Mouse (Mus musculus): ENCODE measurements around the gene Slc25a41.

The Slc25a41 gene

DNA sequence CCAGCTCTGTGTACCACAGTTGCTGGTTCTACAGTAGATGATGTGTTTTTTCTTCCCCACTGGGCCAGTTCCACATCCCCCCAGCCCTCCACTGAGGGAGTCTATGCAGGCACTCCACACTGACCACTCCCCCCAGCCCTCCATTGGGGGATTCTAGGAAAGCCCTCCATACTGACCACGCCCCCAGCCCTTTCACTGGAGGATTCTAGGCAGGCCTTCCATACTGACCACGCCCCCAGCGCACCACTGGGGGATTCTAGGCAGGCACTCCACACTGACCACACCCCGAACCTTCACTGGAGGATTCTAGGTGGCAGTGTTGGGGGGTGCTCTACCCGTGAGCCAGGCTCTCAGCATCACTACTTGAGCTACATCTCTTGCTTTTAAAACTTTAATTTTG, 6.0 kb upstream of the Slc25a41 start:
- DNase-seq (ENCODE audit: low spot score) = no peak

DNA sequence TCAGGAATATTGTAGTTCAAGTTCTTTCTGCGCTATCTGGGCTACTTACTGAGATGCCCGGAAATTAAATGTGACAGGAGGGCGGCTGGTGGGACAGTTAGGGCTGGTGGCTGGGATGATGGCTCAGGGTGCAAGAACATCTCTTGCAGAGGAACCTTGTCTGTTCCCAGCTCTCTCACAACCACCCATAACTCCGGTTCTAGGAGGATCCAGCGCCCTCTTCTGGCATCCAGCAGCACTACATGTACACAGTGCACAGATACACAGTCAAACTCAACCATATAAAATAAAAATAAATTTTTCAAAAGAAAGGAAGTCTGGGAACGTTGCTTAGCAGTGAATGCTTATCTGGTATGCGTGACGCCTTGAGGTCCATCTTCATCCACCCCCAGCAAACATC, 2.5 kb downstream of the Slc25a41 start:
- no peak for DNase-seq (ENCODE audit: low spot score)

- no peak for DNase-seq (ENCODE audit: low spot score)
Measured at GRCm38 (mm10) chr17:57032854-57033253, 8.6 kb downstream of the Slc25a41 start.

DNA sequence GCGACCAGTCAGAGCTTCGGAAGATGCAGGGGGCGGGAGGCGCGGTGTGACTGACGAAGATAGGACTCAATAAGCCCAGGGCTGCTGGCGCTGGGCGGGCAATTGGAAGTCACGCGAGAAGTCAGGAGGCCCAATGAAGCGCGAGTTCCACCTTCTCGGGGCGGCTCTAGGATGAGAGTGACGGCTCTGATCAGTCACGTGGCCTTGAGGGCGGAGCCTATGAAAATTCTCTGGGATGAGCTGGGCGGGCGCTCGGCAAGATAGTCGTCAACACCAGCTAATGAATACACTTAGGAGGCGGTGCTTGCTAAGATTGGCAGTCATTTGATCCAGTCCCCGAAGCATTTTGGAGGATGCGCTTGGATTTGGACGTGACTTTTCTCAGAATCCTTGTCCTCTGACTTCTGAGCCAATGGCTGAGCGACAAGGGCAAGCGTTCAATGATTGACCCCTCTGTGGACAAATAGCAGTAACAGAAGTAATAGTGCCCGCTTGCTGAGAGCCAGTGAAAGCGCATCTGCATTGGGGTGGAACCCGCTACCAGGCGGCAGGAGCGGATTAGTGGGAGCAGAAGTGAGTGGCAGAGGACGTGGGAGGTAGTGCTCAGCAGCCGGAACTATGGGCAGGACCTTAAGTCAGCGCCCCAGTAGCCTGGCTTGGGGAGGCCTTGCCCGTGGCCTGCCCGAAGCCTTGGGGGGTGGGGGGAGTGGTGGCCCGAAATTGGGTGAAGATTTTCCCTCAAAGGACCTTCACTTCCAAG, 9.6 kb downstream of the Slc25a41 start:
- DNase-seq (ENCODE audit: low spot score) = peak; percentile 100

DNA sequence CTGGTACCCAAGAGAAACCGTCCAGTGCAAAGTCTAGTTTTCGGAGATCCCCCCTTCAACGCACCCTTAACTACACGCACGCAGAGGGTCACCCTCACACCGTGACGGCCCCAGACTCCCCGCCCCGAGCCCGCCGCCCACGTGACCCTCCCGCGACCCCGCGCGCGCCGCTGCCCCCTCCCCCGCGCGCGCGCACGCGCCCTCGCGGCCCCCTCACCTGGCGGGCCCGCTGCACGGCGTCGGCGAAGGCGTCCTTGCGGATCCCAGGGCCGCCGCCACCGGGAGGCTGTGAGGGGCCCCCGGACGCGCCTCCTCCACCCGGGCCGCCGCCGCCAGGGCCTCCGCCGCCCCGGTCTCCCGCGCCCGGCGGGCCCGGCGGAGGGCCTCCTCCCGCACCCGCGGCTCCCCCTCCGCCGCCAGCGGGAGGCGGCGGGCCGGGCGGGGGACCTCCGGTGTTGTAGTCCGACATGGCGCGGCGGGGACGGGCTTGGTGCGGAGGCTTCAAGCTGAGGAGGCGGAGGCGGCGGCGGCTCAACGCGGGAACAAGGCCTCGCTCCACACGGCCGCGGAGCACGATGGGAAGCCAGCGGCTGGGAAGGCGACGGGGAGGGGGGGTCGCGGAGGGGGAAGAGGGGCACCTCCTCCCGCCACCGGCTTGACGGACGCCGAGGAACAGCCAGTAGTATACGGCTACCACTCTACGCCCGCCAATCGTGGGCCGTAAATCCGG, 10.4 kb downstream of the Slc25a41 start, which contains the start of gene Khsrp:
Khsrp (minus strand) TSS at position 592 of the 730 bp plus-strand sequence.
- no peak for DNase-seq (ENCODE audit: low spot score)

DNA sequence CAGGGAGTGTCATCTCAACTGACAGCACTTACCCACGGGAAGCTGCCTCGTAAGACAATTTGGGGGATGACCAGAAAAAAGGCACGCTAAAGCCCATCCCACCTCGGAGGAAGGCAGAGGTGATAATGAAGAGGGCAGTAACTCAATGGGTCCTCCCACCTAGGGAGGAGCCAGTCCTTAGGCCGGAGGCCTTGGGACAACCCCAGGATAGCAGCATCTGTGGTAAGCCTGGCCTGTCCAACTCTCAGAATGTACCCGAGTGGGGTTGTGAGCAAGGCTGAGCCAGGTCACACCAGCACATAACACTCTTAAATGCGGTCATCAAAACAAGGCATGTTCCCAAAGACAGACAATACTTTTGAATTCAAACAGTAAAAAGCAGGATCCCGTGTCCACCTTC, 11.8 kb downstream of the Slc25a41 start:
- peak; percentile 62 for DNase-seq (ENCODE audit: low spot score)

DNA sequence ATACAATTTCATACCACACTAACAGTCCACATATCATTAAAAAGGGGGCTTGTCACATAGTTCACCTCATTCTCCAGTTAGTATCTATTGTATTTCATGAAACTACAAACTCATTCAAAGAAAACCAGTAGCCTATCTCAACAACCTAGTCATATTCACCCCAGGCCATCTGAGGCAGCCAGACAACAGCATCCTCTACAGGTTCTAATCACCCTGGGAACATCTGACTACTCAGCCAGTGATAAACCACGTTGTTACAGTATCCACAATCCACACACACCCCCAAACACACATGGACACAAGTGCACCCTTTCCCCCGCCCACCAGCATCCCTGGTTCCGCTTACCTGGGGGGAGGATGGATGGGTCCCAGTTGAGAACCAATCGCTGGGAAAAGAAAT, 14.0 kb downstream of the Slc25a41 start:
- DNase-seq (ENCODE audit: low spot score) = no peak

DNA sequence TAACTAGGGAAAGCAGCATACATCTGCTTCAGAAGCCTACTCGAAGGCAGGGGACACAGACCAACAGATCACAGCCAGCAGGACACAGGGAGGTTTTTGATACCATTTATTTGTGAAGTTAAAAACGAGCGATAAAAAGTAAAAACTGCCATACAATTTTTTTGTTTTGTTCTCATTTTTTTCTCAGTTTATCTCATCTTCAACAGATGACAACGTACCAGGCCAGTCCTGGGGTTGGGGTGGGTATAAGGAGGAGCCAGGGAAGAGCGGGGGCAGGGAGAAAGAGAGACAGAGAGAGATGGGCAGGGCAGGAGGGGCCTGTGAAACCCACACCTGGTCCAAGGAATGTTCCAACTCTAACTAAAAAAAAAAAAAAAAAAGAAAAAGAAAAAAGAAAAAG, 20.5 kb downstream of the Slc25a41 start:
- DNase-seq (ENCODE audit: low spot score) = no peak

DNA sequence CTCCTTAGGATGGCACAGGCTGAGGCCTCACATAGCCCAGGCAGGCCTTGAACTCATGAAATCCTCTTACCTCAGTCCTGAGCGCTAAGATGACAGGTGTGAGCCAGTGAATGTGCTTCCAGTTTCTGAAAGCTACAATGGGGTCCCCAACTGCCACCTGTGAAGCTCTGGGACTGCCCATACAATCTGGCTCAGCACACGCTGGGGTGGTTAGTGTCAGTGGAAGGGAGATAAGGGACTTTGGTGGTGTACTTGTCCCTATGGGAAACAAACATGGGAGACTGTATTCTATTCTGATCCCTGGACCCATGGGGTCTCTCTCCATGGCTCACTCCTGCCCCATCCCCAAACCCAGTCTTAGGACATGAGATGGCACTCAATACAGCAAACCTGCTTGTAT, 21.8 kb downstream of the Slc25a41 start:
- no peak for DNase-seq (ENCODE audit: low spot score)

DNA sequence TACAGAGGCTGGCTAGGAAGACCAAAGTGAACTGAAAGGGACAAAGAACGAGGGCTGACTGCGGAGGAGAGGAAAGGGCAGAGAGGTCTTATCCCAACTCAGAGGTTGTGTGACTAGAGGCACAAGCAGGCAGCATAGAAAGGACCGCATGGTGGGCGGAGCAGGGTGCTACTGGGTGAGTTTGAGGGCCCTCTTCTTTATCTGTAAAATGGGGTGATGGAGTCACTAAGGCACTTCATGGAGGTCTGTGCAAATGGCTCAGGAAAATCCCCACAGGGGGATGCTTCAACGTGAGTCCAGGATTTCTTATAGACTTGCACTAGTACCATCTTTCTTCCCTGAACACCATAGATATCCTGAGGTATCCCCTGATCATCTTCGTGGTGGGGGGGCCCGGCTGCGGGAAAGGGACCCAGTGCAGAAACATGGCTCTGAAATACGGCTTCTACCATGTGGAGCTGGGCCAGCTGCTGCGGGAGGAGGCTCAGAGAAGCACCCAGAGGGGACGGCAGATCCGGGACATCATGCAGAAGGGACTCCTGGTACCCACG, 29.1 kb downstream of the Slc25a41 start:
- DNase-seq (ENCODE audit: low spot score) = no peak

DNA sequence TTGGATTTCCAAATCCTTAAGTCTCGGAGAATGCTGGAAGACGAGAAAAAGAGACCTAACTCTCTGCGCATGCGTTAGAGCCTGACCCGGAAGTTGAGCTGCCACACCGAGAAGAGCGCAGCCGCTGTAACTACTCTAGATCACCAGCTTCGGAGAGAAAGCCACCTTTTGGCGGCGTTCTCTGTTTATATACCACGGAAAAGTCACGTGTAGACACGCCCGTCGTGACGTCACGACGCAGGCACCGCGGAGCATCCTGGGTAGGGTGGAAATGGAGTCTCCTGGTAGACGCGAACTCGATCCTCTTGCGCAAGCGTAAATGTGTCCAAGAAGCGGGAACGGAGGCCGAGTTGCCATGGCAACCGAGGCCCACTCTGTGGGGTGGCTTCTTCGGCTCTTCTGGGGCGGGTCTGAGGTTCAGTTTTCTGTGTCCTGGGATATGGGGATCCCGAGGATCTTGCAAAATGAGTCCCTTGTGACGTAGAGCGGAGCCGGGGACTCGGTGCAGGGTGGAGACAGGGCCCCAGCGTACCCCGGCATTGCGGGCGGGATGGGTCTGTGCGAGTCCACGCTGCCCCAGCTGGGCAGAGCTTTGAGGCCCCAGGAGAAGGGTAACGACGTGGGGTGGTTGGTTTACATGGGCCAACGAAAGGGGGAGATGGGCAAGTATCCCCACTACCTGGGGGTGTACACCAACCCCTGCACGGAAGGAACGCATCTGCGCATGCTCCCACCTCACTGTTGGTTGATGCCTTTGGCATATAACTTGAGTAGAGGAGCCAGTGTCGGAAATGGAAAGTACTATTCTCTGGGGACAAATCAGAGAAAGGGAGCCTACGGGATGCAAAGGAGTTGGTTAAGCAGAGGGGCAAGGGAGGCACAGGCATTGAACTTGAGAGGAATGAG, 30.0 kb downstream of the Slc25a41 start, which contains the start of the genes Gtf2f1 and Gm17949:
Gtf2f1 (minus strand) TSS at position 53 of the 906 bp plus-strand sequence.
Gm17949 (plus strand) TSS at position 234 of the 906 bp plus-strand sequence.
- DNase-seq (ENCODE audit: low spot score) = peak; percentile 100

- no peak for DNase-seq (ENCODE audit: low spot score)
Measured at GRCm38 (mm10) chr17:57010911-57011235, 30.6 kb downstream of the Slc25a41 start.

DNA sequence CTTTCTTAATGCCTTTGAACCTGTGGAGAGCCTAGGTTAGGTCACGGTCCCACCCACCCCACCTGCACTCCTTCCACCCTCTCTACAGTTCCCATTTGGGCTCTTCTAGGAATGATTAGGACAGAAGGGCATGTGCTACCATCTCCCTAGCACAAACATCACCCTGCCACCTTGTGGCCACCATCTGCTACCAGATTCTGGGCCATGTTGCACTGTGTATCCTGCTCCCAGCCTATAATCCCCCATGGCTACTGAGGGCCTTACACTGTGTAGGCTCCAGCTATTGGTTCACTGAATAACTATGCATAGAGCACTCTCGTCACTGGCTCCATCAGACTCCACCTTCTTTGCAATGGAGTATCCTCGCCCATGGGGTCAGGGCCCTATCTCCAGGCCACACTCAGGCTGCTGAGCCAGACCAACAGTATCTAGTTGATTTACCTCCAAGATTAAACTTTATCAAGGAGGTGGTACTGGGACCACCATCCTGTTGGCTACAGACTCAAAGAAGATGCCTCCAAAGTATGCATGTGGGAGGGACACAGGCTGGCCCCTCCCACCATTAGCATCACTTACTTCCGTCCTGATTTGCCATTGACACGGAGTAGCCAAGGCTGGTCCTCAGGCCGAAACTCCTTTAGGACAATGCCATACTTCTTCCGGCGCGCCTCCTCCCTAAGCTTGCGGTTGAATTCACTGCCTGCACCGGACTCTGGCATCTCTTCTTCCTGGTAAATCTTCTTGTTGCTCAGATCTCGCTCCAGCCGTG, 34.1 kb downstream of the Slc25a41 start:
- peak; percentile 45 for DNase-seq (ENCODE audit: low spot score)

- no peak for DNase-seq (ENCODE audit: low spot score)
Measured at GRCm38 (mm10) chr17:57003994-57004393, 37.5 kb downstream of the Slc25a41 start.

DNA sequence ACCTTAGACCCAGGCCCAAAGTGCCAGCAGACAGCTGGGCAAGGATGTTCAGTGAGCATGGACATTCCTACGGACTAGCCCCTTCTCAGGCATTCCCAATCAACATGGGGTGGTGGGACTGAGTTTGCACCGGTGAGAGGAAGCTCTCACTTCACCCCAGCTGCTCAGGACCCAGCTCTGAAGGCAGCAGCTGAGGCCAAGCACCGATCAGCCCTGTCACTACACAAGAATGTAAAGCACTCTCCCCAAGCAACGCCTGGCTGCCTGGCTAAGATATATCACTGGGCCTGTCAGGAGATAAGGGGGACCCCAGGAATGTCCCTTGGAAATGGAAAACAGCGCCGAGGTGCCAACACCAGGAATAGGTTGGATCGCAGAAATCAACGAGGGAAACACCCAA, 40.2 kb downstream of the Slc25a41 start:
- DNase-seq (ENCODE audit: low spot score) = no peak

DNA sequence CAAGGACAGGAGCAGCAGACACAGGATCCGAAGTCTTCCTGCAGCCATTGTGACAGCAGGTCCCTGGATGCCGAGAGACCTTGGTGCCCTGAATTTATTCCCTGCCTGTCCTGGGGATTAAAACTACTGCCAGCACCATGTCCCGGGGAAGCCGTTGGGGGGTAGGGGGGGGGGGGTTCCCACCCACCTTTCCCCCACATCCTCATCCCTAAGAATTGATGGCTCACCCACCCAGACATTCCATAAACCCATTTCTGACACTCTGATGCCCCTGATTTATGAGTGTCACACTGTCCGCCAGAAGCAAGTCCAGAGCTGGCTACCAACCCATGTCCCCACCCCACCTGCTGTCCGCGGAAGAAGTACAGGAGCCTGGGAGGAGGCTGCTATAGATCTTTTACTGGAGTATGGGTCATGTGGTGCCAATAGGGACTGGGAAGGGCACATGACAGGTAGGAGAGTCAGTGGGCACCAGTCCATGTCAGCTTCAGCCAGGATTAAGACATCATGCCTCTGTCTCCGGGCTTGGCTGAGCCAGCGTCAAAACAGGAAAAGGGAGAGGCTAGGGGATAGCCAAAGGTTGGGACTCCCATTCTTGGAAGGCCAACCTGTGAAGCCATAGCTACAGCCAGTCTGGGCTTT, 41.4 kb downstream of the Slc25a41 start, which contains the start of gene Pspn:
Pspn (minus strand) TSS at position 51 of the 642 bp plus-strand sequence.
- no peak for DNase-seq (ENCODE audit: low spot score)

- DNase-seq (ENCODE audit: low spot score) = no peak
Measured at GRCm38 (mm10) chr17:56999414-56999813, 42.0 kb downstream of the Slc25a41 start.

DNA sequence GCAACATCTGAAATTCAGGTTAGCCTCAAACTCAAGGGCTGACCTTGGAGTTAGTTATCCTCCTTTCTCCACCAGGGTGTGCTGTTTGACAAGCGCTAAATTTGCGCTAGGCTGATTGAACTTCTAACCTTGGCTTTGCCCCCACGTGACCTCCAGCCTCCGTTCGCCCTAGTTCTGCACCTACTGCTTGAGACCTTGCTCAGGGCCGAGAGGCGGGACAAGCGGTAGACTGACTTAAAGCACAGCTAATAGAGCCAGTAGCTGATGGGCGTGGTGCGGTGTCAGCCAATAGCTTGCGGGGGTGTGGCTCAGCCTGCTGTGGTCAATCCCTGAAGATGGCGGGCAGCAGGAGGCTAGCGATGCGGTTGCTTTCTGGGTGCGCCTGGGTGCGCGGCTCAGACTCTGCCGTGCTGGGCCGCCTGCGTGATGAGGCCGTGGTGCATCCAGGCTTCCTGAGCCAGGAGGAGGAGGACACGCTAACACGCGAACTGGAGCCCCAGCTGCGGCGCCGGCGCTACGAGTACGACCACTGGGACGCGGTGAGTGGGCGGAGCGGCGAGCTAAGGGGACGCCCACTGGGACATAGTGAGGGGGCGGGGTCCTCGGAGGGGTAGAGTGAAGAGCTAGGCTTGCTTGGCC, 44.3 kb downstream of the Slc25a41 start, which contains the start of gene Alkbh7:
Alkbh7 (plus strand) TSS at position 311 of the 639 bp plus-strand sequence.
- peak; percentile 98 for DNase-seq (ENCODE audit: low spot score)

GRCm38 (mm10) chr17:56996506-56996905, 44.9 kb downstream of the Slc25a41 start:
- no peak for DNase-seq (ENCODE audit: low spot score)

DNA sequence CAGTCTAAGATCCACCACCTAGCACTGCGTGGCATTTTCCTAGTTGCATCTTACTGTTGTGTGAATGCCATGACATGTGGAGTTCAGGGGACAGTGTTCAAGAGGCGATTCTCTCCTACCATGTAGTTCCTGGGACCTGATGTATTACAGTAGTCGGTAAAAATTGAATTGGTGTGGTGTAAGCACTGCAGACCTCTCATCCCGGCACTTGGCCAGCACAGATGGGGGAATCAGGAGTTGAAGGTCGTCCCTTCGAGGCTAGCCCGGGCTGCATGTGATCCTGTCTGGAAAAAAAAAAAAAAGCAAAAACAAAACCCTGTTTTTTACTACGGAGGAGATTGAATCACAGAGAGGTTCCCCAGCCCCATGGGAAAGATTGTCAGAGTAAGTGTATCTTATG, 46.4 kb downstream of the Slc25a41 start:
- DNase-seq (ENCODE audit: low spot score) = no peak
